Mouse (Mus musculus) midbrain, embryonic 13.5 days (tissue): ENCODE measurements around the gene Ndufa10. TPM values are rescaled to one million over a fixed set of nuclear protein-coding genes. Genes with fewer than 3 reads are reported as not detected.

Experiments used
- ATAC-seq: fragments of 200-750 bp; cut with Nextera tagmentation; 2 replicates; pipeline ENCODE4 v1.8.0; 2017; ENCODE audit warnings: mild to moderate bottlenecking, moderate TSS enrichment, moderate library complexity
- H3K27ac ChIP-seq: fragments of 300-500 bp; sonication (generic); 2 replicates; pipeline ENCODE4 v1.5.1; 2015; ENCODE audit warnings: inconsistent platforms, mild to moderate bottlenecking, moderate library complexity
- H3K27me3 ChIP-seq: fragments of 300-500 bp; sonication (generic); 2 replicates; pipeline ENCODE4 v1.6.1; 2015; ENCODE audit warnings: mild to moderate bottlenecking, inconsistent platforms
- H3K36me3 ChIP-seq: fragments of 300-500 bp; sonication (generic); 2 replicates; pipeline ENCODE4 v1.6.1; 2015; ENCODE audit warnings: mild to moderate bottlenecking, inconsistent platforms
- H3K4me1 ChIP-seq: fragments of 300-500 bp; sonication (generic); replicated peaks from 2 replicates; pipeline ENCODE4 v1.6.1; 2015; ENCODE audit warnings: inconsistent platforms
- H3K4me2 ChIP-seq: fragments of 300-500 bp; sonication (generic); replicated peaks from 2 replicates; pipeline ENCODE4 v1.6.1; 2015; ENCODE audit warnings: moderate library complexity, mild to moderate bottlenecking, inconsistent platforms
- H3K4me3 ChIP-seq: fragments of 300-500 bp; sonication (generic); replicated peaks from 2 replicates; pipeline ENCODE4 v1.5.1; 2015; ENCODE audit warnings: mild to moderate bottlenecking, inconsistent platforms
- H3K9ac ChIP-seq: fragments of 300-500 bp; sonication (generic); replicated peaks from 2 replicates; pipeline ENCODE4 v1.6.1; 2015; ENCODE audit warnings: mild to moderate bottlenecking, inconsistent platforms
- H3K9me3 ChIP-seq: fragments of 300-500 bp; sonication (generic); 2 replicates; pipeline ENCODE4 v1.6.1; 2016; ENCODE audit warnings: mild to moderate bottlenecking, inconsistent platforms
- WGBS: fragments of 180-500 bp; shearing (Covaris S2); methylation state at CpG from one replicate; pipeline ENCODE4 v1.1.7; 2015; 5-methylcytosine and 5-hydroxymethylcytosine counted together
- polyA plus RNA-seq: library from polyadenylated mRNA; unstranded; fragments of >200 nt; fragmentation: Nextera tagmentation; extraction: Ambion mirVana; gene quantifications from 2 replicates; pipeline ENCODE4 v1.2.1, GENCODE M21; 2015

Ndufa10 gene
- polyA plus RNA-seq, 1 experiment from 2014 or later: 271 TPM

GRCm38 (mm10) chr1:92453751-92454445, 19.8 kb downstream of the Ndufa10 start:
- no peak for ATAC-seq
- Histone ChIP-seq H3K9me3 (0 out of 2 replicates have a peak, but pooled peaks cover 2% of the 10 kb centered on the region), H3K4me3 (no peak overlapping the region), H3K9ac (no peak overlapping the region), H3K4me2 (no peak overlapping the region), H3K27ac (no peak overlapping the region), H3K4me1 (no peaks in the 10 kb centered on the region), H3K36me3 (peaks cover 82% of the 10 kb centered on the region), H3K27me3 (no peaks in the 10 kb centered on the region)
- WGBS: 80% methylated on average over 8 of the region's 8 CpGs

GRCm38 (mm10) chr1:92448293-92448692, 25.4 kb downstream of the Ndufa10 start:
- H3K4me2 ChIP-seq: no peak overlapping the region
- no peaks in the 10 kb centered on the region for H3K9me3 ChIP-seq
- H3K27me3 ChIP-seq: no peaks in the 10 kb centered on the region
- ATAC-seq: no peak
- H3K27ac ChIP-seq: no peak overlapping the region
- H3K9ac ChIP-seq: no peak overlapping the region
- WGBS: 90% methylated on average over 3 of the region's 3 CpGs
- H3K4me3 ChIP-seq: no peak overlapping the region
- no peaks in the 10 kb centered on the region for H3K4me1 ChIP-seq
- peaks cover 89% of the 10 kb centered on the region for H3K36me3 ChIP-seq

GRCm38 (mm10) chr1:92441453-92442063, 32.1 kb downstream of the Ndufa10 start:
- Histone ChIP-seq H3K4me2 (no peak overlapping the region), H3K27ac (no peak overlapping the region), H3K9ac (no peak overlapping the region), H3K4me1 (peaks cover 20% of the 10 kb centered on the region), H3K27me3 (no peaks in the 10 kb centered on the region), H3K36me3 (peaks cover 71% of the 10 kb centered on the region), H3K9me3 (no peaks in the 10 kb centered on the region), H3K4me3 (no peak overlapping the region)
- 73% methylated on average over 6 of the region's 6 CpGs for WGBS
- ATAC-seq: no peak

DNA sequence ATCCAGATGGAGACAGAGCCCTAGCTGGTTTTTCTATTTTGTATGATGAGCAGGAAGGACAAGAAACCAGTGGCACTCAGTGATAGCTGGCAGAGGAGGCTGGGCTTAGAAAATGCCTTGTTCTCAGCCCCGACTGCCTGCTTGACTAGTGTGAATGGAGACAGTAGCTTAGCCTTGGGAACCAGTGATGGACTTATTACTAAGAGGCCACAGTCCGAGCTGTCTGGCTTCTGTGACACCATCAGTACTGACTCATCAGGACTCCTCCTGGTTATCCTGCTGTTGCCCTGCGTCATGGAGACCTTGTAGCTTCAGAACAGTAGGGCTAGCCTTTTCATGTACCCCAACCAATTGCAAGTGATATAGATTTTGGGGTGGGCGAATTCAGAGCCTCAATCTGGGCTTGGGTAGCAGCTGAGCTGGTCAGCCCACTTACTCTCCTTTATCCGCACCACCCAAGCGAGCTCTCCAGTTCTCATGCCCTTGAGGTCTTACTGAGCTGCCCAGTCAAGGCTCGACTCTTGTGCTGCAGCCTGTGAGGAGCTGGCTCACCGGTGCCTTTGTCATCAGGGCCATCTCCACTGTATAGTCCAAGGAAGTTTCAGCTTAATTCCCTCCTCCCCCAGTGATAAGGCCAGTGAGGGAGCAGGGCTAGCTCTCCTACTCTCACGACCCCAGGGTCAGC, 33.5 kb downstream of the Ndufa10 start:
- Histone ChIP-seq H3K4me1 (peaks cover 23% of the 10 kb centered on the region), H3K36me3 (peaks cover 62% of the 10 kb centered on the region)

GRCm38 (mm10) chr1:92437678-92438271, 35.9 kb downstream of the Ndufa10 start:
- Histone ChIP-seq H3K9me3 (no peaks in the 10 kb centered on the region), H3K4me1 (peaks cover 23% of the 10 kb centered on the region), H3K27me3 (no peaks in the 10 kb centered on the region), H3K36me3 (peaks cover 41% of the 10 kb centered on the region), H3K4me3 (no peak overlapping the region), H3K9ac (no peak overlapping the region), H3K27ac (peak overlapping the region; percentile 14), H3K4me2 (no peak overlapping the region)
- WGBS: 58% methylated on average over 9 of the region's 9 CpGs
- peak; percentile 71; the same call in 1 of the 2 replicates for ATAC-seq

More for the DNA sequence above, 33.5 kb downstream of the Ndufa10 start:
- Histone ChIP-seq H3K4me2 (no peak overlapping the region), H3K9ac (no peak overlapping the region), H3K4me3 (no peak overlapping the region), H3K27ac (no peak overlapping the region), H3K9me3 (no peaks in the 10 kb centered on the region), H3K27me3 (no peaks in the 10 kb centered on the region)
- ATAC-seq: no peak
- 90% methylated on average over 9 of the region's 9 CpGs for WGBS

DNA sequence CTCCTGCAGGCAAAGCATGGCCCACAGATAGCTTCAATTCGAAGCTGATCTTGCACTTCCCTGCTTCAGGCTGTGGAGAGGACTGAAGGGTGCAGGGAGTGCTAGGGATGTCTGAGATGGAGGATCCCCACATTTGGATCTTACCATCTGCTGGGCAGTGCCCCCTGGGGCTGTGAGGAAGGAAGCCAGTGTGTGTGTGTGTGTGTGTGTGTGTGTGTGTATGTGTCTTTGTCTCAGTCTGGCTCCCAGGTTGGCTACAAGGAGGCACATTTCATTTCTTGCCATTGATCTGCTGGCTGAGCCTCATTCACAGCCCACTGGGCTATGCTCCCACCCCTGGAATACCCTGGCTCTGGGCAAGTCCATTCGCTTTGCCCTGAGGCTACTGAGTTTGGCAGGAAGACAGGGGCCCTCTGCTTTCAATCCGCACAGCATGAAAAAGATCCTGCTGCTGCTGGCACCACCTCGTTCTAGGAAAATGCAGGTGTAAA, 36.8 kb downstream of the Ndufa10 start:
- WGBS: 45% methylated on average over 4 of the region's 4 CpGs
- peaks cover 32% of the 10 kb centered on the region for H3K36me3 ChIP-seq
- H3K4me1 ChIP-seq: peaks cover 27% of the 10 kb centered on the region
- H3K27ac ChIP-seq: peak overlapping the region; percentile 14
- H3K27me3 ChIP-seq: no peaks in the 10 kb centered on the region
- H3K9me3 ChIP-seq: no peaks in the 10 kb centered on the region
- no peak overlapping the region for H3K9ac ChIP-seq
- no peak overlapping the region for H3K4me2 ChIP-seq
- ATAC-seq: peak; percentile 35; the same call in 1 of the 2 replicates
- H3K4me3 ChIP-seq: no peak overlapping the region

- H3K27ac ChIP-seq: no peak overlapping the region
- H3K9me3 ChIP-seq: no peaks in the 10 kb centered on the region
- no peak overlapping the region for H3K4me3 ChIP-seq
- 96% methylated on average over 1 of the region's 1 CpGs for WGBS
- H3K27me3 ChIP-seq: no peaks in the 10 kb centered on the region
- H3K4me1 ChIP-seq: peaks cover 32% of the 10 kb centered on the region
- no peak overlapping the region for H3K9ac ChIP-seq
- peaks cover 16% of the 10 kb centered on the region for H3K36me3 ChIP-seq
- no peak overlapping the region for H3K4me2 ChIP-seq
- ATAC-seq: no peak
Observed at GRCm38 (mm10) chr1:92434986-92435385, 38.7 kb downstream of the Ndufa10 start.

DNA sequence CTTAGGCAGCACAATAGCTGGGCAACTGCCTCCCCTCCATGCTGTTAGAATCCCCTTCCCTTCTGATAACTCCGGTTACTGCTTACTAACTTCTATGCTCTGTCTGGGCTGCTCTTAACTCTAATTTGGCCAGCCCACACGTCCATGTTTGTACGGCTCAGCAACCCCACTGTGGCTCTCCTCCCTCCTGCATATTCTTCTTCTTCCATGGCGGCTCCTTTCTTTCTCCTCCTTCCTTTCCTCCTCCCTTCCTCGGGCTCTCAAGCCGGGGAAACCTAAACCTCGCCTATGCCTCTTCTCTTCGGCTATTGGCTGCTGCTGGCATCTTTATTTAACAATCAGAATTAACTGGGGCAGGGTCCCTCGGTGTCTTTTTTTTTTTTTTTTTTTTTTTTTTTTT, 40.9 kb downstream of the Ndufa10 start:
- ATAC-seq: no peak
- H3K4me2 ChIP-seq: no peak overlapping the region
- H3K4me3 ChIP-seq: no peak overlapping the region
- H3K9ac ChIP-seq: no peak overlapping the region
- peaks cover 24% of the 10 kb centered on the region for H3K4me1 ChIP-seq
- 70% methylated on average over 9 of the region's 9 CpGs for WGBS
- H3K9me3 ChIP-seq: no peaks in the 10 kb centered on the region
- H3K27ac ChIP-seq: no peak overlapping the region
- no peaks in the 10 kb centered on the region for H3K27me3 ChIP-seq
- no peaks in the 10 kb centered on the region for H3K36me3 ChIP-seq

DNA sequence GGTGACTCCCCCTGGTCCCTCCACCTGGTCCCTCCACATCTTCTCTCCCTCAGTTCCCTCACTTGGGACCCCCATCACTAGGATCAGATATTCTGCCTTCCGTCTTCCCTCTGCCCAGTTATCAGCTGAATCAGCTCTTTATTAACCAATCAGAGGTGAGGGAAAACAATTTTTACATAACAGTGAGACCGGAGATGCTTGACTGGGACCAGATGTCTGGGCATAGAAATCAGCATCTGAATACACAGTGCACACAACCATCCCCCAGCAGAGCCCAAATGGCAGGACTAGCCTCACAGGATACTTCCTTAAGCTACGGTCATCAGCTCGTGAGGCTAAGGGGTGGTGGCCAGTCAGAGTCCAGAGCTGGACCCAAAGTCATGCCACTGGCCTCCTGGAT, 41.6 kb downstream of the Ndufa10 start:
- Histone ChIP-seq H3K27ac (no peak overlapping the region), H3K4me1 (peaks cover 17% of the 10 kb centered on the region), H3K9ac (no peak overlapping the region), H3K4me3 (no peak overlapping the region), H3K36me3 (no peaks in the 10 kb centered on the region), H3K9me3 (no peaks in the 10 kb centered on the region), H3K27me3 (no peaks in the 10 kb centered on the region), H3K4me2 (no peak overlapping the region)
- 42% methylated on average over 4 of the region's 4 CpGs for WGBS
- peak; percentile 40; the same call in 1 of the 2 replicates for ATAC-seq

DNA sequence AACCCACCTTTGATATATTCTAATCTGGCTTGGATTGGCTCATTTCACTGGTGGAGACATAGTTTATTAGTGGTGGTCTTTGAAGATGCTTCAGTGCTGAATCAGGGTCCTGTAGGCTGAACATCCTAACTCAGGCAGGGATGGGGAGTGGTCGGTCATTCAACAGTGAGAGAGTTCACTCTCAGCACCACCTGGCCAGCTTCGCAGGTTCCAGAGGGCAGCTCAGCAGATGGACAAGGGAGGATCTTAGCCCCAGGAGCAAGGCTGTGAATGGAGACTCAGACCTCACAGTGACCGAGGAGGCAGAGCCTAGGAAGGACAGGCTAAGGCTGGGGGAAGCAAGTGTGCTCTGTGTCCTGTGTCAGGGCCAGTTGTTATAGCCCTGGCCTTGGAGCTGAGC, 42.2 kb downstream of the Ndufa10 start:
- Histone ChIP-seq H3K9me3 (no peaks in the 10 kb centered on the region), H3K4me3 (no peak overlapping the region), H3K9ac (no peak overlapping the region), H3K4me2 (no peak overlapping the region), H3K27me3 (no peaks in the 10 kb centered on the region), H3K4me1 (peaks cover 10% of the 10 kb centered on the region), H3K27ac (no peak overlapping the region), H3K36me3 (no peaks in the 10 kb centered on the region)
- 85% methylated on average over 3 of the region's 3 CpGs for WGBS
- ATAC-seq: no peak

DNA sequence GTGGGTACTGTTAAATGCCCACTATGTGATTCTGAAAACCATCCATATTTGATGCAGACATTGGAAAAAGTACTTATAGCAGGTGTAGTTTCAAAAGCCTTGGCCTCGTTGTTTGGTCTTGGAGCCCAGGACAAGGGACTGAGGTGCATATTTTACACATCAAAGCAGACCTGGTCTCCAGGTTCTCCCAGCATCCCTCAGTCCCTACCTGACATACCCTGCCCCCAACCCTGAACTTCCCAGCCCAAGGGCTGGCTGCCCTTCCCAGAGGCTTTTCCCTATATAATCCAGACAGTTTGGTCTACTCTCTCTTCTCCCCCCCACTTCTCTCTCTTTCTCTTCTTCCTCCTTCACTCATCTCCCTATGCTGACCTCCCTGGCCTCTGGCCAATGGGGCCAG, 42.7 kb downstream of the Ndufa10 start:
- H3K4me3 ChIP-seq: no peak overlapping the region
- peaks cover 9% of the 10 kb centered on the region; the same call in 1 of the 2 replicates for H3K4me1 ChIP-seq
- H3K9ac ChIP-seq: no peak overlapping the region
- no peaks in the 10 kb centered on the region for H3K36me3 ChIP-seq
- no peaks in the 10 kb centered on the region for H3K27me3 ChIP-seq
- ATAC-seq: no peak
- 85% methylated on average over 1 of the region's 1 CpGs for WGBS
- H3K9me3 ChIP-seq: no peaks in the 10 kb centered on the region
- no peak overlapping the region for H3K27ac ChIP-seq
- no peak overlapping the region for H3K4me2 ChIP-seq

DNA sequence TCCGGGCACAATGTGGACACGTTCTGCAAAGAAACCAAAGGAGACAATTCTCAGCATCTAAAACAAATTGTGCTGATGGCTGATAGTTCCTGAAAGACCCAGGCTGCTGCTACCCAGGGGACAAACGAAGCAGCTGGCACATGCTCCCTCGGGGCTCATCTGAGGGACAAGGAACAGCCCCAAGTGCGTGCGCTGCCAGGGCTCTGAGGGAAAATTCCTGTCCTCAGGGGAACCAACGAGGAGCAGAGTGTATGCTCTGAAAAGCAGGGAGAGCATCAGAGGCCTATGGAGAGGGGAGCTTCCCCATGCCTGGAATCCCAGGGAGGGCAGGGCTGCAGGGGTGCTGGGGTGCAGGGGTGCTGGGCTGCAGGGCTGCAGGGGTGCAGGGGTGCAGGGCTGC, 48.9 kb downstream of the Ndufa10 start:
- Histone ChIP-seq H3K4me3 (no peak overlapping the region), H3K27ac (no peak overlapping the region), H3K36me3 (no peaks in the 10 kb centered on the region), H3K9ac (peak overlapping the region; percentile 14; the same call in 1 of the 2 replicates), H3K4me2 (no peak overlapping the region), H3K4me1 (no peaks in the 10 kb centered on the region), H3K9me3 (no peaks in the 10 kb centered on the region), H3K27me3 (no peaks in the 10 kb centered on the region)
- ATAC-seq: no peak
- 72% methylated on average over 7 of the region's 7 CpGs for WGBS
